Mouse (Mus musculus): Measurements from ENCODE around the gene Clybl. TPM values are rescaled to one million over a fixed set of nuclear protein-coding genes. Genes with fewer than 3 reads are reported as not detected.

Clybl gene
- polyA plus RNA-seq, 1 experiment, result 29.0 TPM

- no peak overlapping the region for H3K27ac ChIP-seq (ENCODE audit: insufficient read depth, low read length)
- no peaks in the 10 kb centered on the region for H3K4me1 ChIP-seq (ENCODE audit: control insufficient read depth, insufficient read depth, low read length)
- H3K4me3 ChIP-seq (ENCODE audit: insufficient read depth, low read length), result no peak overlapping the region
- TF ChIP-seq CTCF (IDR thresholded peaks at IDR 0.05; ENCODE audit: extremely low read depth, insufficient read depth, low read length), result no peak
Observed at GRCm38 (mm10) chr14:122401886-122402285, 220.4 kb downstream of the Clybl start.

- H3K4me1 ChIP-seq (ENCODE audit: control insufficient read depth, insufficient read depth, low read length), result no peaks in the 10 kb centered on the region
- H3K27ac ChIP-seq (ENCODE audit: insufficient read depth, low read length), result no peak overlapping the region
- TF ChIP-seq POLR2A (IDR thresholded peaks at IDR 0.05; ENCODE audit: extremely low read depth, insufficient read depth, low read length) (no peak), CTCF (IDR thresholded peaks at IDR 0.05; ENCODE audit: extremely low read depth, insufficient read depth, low read length) (no peak)
- H3K4me3 ChIP-seq (ENCODE audit: insufficient read depth, low read length), result no peak overlapping the region
Observed at GRCm38 (mm10) chr14:122402716-122403258, 221.3 kb downstream of the Clybl start.

- no peaks in the 10 kb centered on the region for H3K4me1 ChIP-seq (ENCODE audit: control insufficient read depth, insufficient read depth, low read length)
- no peak overlapping the region for H3K4me3 ChIP-seq (ENCODE audit: insufficient read depth, low read length)
- TF ChIP-seq POLR2A (IDR thresholded peaks at IDR 0.05; ENCODE audit: extremely low read depth, insufficient read depth, low read length), result no peak
- no peak for TF ChIP-seq CTCF (IDR thresholded peaks at IDR 0.05; ENCODE audit: extremely low read depth, insufficient read depth, low read length)
- H3K27ac ChIP-seq (ENCODE audit: insufficient read depth, low read length), result peak overlapping the region; percentile 47; the same call in 1 of the 2 replicates
Observed at GRCm38 (mm10) chr14:122403422-122403940, 222.0 kb downstream of the Clybl start.

GRCm38 (mm10) chr14:122404596-122405154, 223.2 kb downstream of the Clybl start:
- Histone ChIP-seq H3K4me3 (ENCODE audit: insufficient read depth, low read length) (no peak overlapping the region), H3K27ac (ENCODE audit: insufficient read depth, low read length) (no peak overlapping the region), H3K4me1 (ENCODE audit: control insufficient read depth, insufficient read depth, low read length) (no peaks in the 10 kb centered on the region)
- TF ChIP-seq CTCF (IDR thresholded peaks at IDR 0.05; ENCODE audit: extremely low read depth, insufficient read depth, low read length) (no peak), POLR2A (IDR thresholded peaks at IDR 0.05; ENCODE audit: extremely low read depth, insufficient read depth, low read length) (no peak)

GRCm38 (mm10) chr14:122405236-122405635, 223.7 kb downstream of the Clybl start:
- no peak overlapping the region for H3K27ac ChIP-seq (ENCODE audit: insufficient read depth, low read length)
- H3K4me1 ChIP-seq (ENCODE audit: control insufficient read depth, insufficient read depth, low read length), result no peaks in the 10 kb centered on the region
- H3K4me3 ChIP-seq (ENCODE audit: insufficient read depth, low read length), result no peak overlapping the region
- TF ChIP-seq CTCF (IDR thresholded peaks at IDR 0.05; ENCODE audit: extremely low read depth, insufficient read depth, low read length) (no peak), POLR2A (IDR thresholded peaks at IDR 0.05; ENCODE audit: extremely low read depth, insufficient read depth, low read length) (no peak)

GRCm38 (mm10) chr14:122405897-122406540, 224.5 kb downstream of the Clybl start:
- TF ChIP-seq POLR2A (IDR thresholded peaks at IDR 0.05; ENCODE audit: extremely low read depth, insufficient read depth, low read length) (no peak), CTCF (IDR thresholded peaks at IDR 0.05; ENCODE audit: extremely low read depth, insufficient read depth, low read length) (no peak)
- Histone ChIP-seq H3K4me1 (ENCODE audit: control insufficient read depth, insufficient read depth, low read length) (no peaks in the 10 kb centered on the region), H3K27ac (ENCODE audit: insufficient read depth, low read length) (0 out of 2 replicates have a peak overlapping the region, but pooled peaks have one; percentile 48), H3K4me3 (ENCODE audit: insufficient read depth, low read length) (peak overlapping the region; percentile 43)

- Histone ChIP-seq H3K4me3 (ENCODE audit: insufficient read depth, low read length) (peak overlapping the region; percentile 43), H3K4me1 (ENCODE audit: control insufficient read depth, insufficient read depth, low read length) (no peaks in the 10 kb centered on the region), H3K27ac (ENCODE audit: insufficient read depth, low read length) (peak overlapping the region; percentile 48; the same call in 1 of the 2 replicates)
- TF ChIP-seq POLR2A (IDR thresholded peaks at IDR 0.05; ENCODE audit: extremely low read depth, insufficient read depth, low read length), result no peak
- no peak for TF ChIP-seq CTCF (IDR thresholded peaks at IDR 0.05; ENCODE audit: extremely low read depth, insufficient read depth, low read length)
Observed at GRCm38 (mm10) chr14:122406541-122407219, 225.2 kb downstream of the Clybl start.

GRCm38 (mm10) chr14:122412841-122413541, 231.5 kb downstream of the Clybl start:
- H3K27ac ChIP-seq (ENCODE audit: insufficient read depth, low read length), result no peak overlapping the region
- no peaks in the 10 kb centered on the region for H3K4me1 ChIP-seq (ENCODE audit: control insufficient read depth, insufficient read depth, low read length)
- H3K4me3 ChIP-seq (ENCODE audit: insufficient read depth, low read length), result no peak overlapping the region
- TF ChIP-seq POLR2A (IDR thresholded peaks at IDR 0.05; ENCODE audit: extremely low read depth, insufficient read depth, low read length), result no peak
- TF ChIP-seq CTCF (IDR thresholded peaks at IDR 0.05; ENCODE audit: extremely low read depth, insufficient read depth, low read length), result no peak

- TF ChIP-seq CTCF (IDR thresholded peaks at IDR 0.05; ENCODE audit: extremely low read depth, insufficient read depth, low read length), result no peak
- no peak for TF ChIP-seq POLR2A (IDR thresholded peaks at IDR 0.05; ENCODE audit: extremely low read depth, insufficient read depth, low read length)
- no peaks in the 10 kb centered on the region for H3K4me1 ChIP-seq (ENCODE audit: control insufficient read depth, insufficient read depth, low read length)
- H3K27ac ChIP-seq (ENCODE audit: insufficient read depth, low read length), result no peak overlapping the region
- no peak overlapping the region for H3K4me3 ChIP-seq (ENCODE audit: insufficient read depth, low read length)
Observed at GRCm38 (mm10) chr14:122413542-122413928, 232.0 kb downstream of the Clybl start.

All from cortical plate, adult 2 months (tissue).